Comparison of ENCODE assay signal across 22 mouse cellular contexts in genomic region chr5:150314582-150314981, GRCm38 (mm10).
DNase-seq lines count a peak whose midpoint lies in the region; ATAC-seq and TF ChIP-seq lines count a peak whose summit lies in the region.
"Had no signal": no experiment of that assay in that cellular context is flagged by ENCODE, and none has a peak within 500 bp of the region (broad histone marks: within the 10 kb centered on the region; RNA-seq: fewer than 3 reads in every experiment).

No protein-coding gene starts in this region.

- H3K27me3 ChIP-seq in Patski = no peaks in the 10 kb centered on the region
- H3K27me3 ChIP-seq: embryonic facial prominence, embryonic 15.5 days; heart, embryonic 15.5 days had no signal

- POLR2A ChIA-PET in Patski (lab: Charles Lee) = no interaction called here

- no peak for DNase-seq in gastrocnemius, adult 2 months
- no peak for DNase-seq in gastrocnemius, postnatal 36 days
- DNase-seq in left cerebral cortex, adult 2 months (ENCODE audit: extremely low spot score in 1 of 2, low spot score in 2 of 2) = no peak
- DNase-seq in left cerebral cortex, adult 8-10 months (ENCODE audit: low spot score in 2 of 2) = no peak
- no peak for DNase-seq in Patski (ENCODE audit: low read depth, low spot score)
- DNase-seq in frontal cortex, postnatal 25 days (ENCODE audit: low spot score in 2 of 2) = no peak
- DNase-seq: adrenal gland, adult 2 months; adrenal gland, postnatal 25 days; cerebellum, adult 2 months; cerebellum, postnatal 10 days; embryo, embryonic 11 days; gastrocnemius, postnatal 25 days; heart, adult 11 months; heart, postnatal 14 days had no signal

- CTCF ChIA-PET in Patski (lab: Charles Lee) = no interaction called here

- H3K4me3 ChIP-seq in gastrocnemius, adult 2 months = no peak overlapping the region
- H3K4me3 ChIP-seq in left cerebral cortex, adult 2 months = no peak overlapping the region
- H3K4me3 ChIP-seq: embryonic facial prominence, embryonic 15.5 days; erythroblast, embryonic 14.5 days; forebrain, embryonic 10.5 days; heart, embryonic 15.5 days had no signal

- peak; percentile 24 for TF ChIP-seq CTCF in gastrocnemius, adult 2 months (IDR thresholded peaks at IDR 0.05)
- peak; percentile 27 for TF ChIP-seq CTCF in left cerebral cortex, adult 2 months (IDR thresholded peaks at IDR 0.05)
- TF ChIP-seq CTCF in Patski (IDR thresholded peaks at IDR 0.05) = peak; percentile 15

- no peak for ATAC-seq in Patski
- ATAC-seq in inflammation-experienced regulatory T-cells, adult 6 months = no peak
- ATAC-seq: forebrain, embryonic 14.5 days; intestine, embryonic 16.5 days had no signal

- no peak overlapping the region for H3K27ac ChIP-seq in gastrocnemius, adult 2 months
- no peak overlapping the region for H3K27ac ChIP-seq in left cerebral cortex, adult 2 months
- H3K27ac ChIP-seq: embryonic facial prominence, embryonic 15.5 days; forebrain, embryonic 10.5 days; heart, embryonic 15.5 days; hindbrain, embryonic 14.5 days had no signal

- in situ Hi-C loops in Patski (cut with MboI; ENCODE audit: low pct_unique_long_range_greater_than_20kb) = no loop called here

- intact Hi-C loops in gastrocnemius, adult 2 months (cut with DNase I) = no loop called here
- intact Hi-C loops in gastrocnemius, postnatal 36 days (cut with DNase I) = no loop called here
- intact Hi-C loops in left cerebral cortex, adult 2 months (cut with DNase I) = no loop called here
